Mouse (Mus musculus): ENCODE data around the gene Arhgef18.
A peak's percentile ranks its signal among the peaks of the same experiment; 100 is the strongest.

The Arhgef18 gene

DNA sequence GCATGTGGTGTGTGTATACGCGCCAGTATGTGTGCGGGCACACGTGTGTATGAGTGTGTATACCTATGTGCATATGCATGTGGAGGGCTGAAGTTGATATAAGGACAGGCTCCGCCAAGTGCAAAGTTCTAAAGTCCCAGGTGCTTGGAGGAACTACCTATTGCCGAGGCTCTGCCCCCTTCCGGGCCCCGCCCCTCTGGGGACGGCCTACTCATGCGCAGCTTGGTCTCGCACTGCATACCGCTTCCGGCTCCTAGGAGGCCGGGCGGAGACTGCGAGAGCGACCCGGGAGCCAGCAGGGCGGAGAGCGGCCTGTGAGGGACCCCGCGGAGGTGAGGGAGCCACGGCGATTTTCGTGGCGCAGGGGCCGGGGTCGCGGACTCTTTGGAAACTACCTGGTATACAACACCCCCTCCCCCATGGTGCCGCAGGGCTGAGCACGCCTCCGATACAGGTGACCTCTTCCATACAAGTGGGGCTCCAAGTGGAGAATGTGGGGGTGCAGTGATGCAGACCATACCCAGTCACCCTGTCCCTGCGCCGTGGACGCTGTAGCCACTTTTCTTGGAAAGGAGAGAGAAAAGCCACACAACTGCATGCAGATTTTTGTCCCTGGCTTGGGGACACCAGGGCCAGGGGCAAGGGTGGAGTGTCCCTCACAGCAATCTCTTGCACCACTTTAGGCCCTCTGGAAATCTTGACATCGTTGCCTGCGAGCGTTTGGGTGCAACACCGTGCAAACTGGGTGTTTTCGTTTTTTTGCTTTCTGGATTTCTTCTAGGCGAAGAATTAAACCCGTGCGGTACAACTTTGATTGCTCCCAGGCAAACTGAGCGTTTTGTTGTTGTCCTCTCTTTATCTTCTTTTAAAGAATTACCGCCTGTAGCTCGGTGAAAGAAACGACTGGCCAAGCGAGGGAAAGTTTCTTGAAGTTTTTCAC is at the start of gene Arhgef18:
TSS of gene Arhgef18 (plus strand) at position 236 of the 940 bp plus-strand sequence.
- peak; percentile 35 to 45 for DNase-seq (ENCODE audit: low spot score in 2 of 2)

DNA sequence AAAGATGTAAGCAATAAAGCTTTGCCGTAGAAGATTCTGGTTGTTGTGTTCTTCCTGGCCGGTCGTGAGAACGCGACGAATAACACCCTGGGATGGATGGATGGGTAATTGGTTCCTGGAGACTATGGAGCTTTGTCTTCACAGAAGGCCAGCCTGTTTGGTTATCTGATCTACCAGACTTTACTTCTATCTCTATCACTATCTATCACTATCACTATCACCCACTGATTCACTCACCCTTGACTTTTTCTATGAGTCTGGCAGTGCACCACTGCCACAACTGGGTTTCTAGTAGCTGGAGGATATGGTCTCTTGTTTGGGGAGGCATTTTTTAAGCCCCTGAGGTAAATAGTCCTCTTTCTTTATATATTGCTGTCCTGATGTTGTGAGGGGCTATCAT is 47.5 kb upstream of the Arhgef18 start:
- DNase-seq (ENCODE audit: low spot score in 2 of 2) = no peak

DNA sequence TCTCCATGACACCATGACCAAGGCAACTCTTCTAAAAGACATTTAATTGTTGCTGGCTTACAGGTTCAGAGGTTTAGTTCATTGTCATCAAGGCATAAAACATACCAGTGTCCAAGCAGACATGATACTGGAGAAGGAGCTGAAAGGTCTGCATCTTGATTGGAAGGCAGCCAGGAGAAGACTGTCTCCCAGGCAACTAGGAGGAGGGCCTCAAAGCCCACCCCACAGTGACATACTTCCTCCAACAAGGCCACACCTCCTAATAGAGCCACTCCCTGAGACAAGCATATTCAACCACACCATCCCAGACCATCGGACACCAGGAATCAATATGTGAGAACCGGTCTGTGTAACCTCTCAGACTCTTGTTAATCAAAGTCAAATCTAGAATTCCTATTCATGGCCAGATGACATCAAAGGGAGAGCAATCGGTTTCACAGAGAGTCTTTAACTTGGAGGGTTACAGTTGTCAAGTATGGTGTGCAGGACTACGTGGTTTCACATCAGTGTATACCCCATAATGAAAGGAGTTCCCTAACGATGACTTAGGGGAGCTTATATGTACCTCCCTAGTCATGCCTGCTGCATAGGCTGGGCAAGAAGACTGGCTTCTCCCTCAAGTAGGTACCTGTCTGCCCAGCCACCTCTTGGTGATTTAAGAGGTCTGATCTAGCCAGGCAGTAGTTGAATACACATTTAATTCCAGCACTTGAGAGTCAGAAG is 46.0 kb upstream of the Arhgef18 start:
- DNase-seq (ENCODE audit: low spot score in 2 of 2) = no peak

DNA sequence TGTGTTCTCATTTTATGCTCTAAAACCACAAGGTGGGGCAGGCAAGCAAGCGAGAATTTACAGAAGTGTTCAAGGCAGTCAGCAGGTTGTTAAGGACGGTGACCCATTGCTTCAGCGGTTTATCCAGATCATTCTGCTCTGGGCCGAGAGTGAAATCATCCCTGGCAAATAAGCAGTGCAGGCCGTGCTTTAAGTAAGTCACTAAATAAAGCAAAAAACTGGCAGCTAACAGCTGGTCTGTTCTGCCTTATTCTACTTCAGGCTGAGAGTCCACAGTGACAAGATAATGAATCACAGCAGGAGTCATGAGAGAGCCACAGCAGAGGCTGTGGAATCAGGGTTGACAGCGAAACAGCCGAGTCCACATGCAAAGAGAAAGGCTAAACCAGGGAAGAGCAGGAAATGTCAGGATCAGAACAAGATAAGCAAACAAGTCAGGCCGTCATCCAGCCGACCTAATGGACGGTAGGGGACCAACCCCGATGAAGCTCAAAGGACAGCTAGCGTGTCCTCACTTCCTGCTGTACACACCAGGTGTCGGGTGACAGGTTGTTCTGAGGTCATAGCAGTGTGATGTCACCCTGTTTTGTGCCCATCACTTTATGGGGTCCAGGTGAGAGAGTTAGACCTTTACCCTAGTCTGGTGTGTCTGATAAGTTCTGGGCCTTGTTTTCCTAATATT is 44.5 kb upstream of the Arhgef18 start:
- DNase-seq (ENCODE audit: low spot score in 2 of 2) = no peak

DNA sequence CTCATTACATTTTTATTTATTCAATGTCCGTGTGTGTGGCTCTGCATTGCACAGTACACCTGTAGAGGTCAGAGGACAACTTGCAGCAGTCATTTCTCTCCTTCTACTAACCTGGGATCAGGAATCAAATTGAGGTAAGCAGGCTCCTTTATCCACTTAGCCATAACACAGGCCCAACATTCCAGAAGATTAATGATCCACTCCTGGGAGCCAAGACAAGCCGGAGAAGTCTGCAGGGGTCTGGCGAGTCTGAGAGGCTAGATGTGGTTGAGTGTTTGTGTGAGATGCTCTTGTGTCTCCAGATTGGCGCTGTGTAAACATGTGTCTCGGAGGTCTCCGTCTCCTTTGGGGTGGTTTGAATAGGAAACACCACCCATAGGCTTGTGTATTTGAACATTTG is 42.1 kb upstream of the Arhgef18 start:
- no peak for DNase-seq (ENCODE audit: low spot score in 2 of 2)

DNA sequence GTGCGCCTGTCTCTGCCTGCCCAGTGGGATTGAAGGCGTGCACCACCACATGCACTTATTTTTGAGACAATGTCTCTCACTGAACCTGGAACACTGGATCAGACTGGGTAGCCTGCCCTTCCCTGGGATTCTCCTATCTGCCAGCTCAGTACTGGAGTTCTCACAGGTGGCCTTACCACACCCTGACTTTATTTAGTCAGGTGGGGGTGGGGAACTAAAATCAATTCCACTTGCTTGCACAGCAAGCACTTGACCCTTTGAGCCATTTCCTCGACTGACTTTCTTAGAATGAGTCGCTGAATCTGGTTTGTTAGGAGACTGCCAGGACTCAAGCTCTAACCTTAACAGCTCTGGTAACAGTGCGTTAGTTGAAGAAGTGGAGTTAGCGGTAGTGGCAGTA is 40.1 kb upstream of the Arhgef18 start:
- DNase-seq (ENCODE audit: low spot score in 2 of 2) = no peak

DNA sequence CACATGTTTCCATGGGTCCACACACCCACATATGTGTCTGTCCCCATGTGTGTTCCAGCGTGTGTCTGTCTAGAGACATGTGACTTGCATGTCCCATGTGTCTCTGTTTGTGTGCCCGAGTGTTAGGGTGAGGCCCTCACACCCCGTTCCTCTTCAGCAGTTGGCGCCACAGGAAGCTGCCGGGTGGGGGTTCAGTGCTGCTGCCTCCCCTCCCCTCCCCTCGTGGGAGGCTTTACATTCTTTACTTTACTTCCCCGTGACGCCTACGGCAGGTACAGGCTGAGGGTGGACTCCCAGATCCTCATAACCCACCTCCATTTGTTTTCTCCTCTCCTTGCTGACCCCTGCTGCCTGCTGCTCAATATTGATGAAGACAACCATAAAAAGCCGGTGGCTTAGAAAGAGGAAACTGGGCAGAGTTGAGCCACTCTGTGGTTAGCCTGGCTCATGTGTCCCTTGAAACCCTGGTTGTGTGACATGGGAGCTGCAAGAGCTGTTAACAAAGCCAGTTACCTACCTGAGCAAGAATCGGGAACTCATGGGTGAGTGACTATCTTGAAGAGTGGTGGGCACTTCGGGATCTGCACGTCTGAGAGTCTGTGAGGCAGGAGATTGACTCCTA is 39.5 kb upstream of the Arhgef18 start, which contains the start of gene A430078G23Rik:
TSS of gene A430078G23Rik (plus strand) at position 227 of the 622 bp plus-strand sequence.
- DNase-seq (ENCODE audit: low spot score in 2 of 2) = peak; percentile 58 to 63

DNA sequence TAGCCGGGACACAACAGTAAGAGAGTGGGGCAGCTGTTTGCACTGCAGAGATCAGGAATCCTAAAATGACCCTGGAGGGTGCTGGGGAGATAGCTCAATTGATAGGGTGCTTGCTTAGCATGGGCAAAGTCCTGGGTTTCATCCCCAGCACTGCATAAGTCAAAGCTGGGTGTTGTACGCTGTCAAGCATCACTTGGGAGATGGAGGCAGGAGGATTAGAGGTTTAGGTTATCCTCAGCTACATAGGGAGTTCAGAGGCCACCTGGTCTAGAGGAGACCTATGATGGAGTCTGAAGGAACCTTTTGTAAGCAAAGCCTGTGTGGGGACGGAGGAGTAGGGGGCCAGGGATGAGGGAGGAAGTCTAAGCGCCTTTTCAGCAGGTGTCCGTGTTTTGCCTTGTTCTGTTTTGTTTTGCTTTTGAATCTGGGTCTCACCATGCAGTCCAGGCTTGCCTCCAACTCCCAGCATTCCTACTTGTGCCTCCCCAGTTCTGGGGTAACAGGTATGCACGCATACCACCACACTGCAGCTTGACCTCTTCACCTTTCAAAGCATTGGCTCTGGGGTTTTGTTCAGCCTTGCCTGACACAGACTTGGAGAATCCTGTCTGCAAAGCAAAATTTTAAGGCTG is 38.9 kb upstream of the Arhgef18 start:
- no peak for DNase-seq (ENCODE audit: low spot score in 2 of 2)

DNA sequence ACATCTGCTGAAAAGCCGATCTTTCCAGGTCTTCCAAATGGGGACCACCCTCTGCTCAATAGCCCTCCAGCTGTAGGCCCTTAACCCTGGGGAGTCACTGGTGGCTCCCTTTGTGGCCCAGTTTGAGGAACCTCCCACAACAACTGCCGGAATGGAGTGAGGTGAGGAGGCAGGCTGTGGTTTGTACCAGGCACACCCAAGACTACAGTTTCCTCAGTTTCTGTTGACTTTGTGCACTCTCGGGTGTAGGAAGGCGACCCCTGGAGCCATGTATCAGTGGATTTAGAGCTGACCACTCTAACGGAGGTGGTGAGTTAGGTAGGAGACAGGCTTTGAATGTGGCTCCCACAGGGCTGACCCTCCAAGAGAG is 38.4 kb upstream of the Arhgef18 start:
- peak; percentile 43 to 45 for DNase-seq (ENCODE audit: low spot score in 2 of 2)

DNA sequence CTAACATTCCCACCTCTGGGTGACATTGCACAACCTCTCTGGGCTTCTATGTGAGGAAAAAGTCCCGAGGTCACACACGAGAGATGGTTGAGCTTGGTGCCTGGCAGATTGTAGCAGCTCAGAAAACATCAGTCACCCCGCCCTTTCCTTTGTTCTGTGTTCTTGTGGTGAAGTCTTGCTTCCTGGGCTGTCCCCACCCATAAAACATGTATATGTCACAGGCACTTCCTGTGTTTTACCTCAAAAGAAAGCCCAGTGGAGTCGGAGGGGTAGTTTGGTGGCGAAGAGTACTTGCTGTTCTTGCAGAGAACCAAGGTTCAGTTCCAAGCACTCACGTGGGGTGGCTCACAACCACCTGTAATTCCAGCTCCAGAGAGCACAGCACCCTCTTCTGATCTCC is 37.2 kb upstream of the Arhgef18 start:
- peak; percentile 22 to 41 for DNase-seq (ENCODE audit: low spot score in 2 of 2)

DNA sequence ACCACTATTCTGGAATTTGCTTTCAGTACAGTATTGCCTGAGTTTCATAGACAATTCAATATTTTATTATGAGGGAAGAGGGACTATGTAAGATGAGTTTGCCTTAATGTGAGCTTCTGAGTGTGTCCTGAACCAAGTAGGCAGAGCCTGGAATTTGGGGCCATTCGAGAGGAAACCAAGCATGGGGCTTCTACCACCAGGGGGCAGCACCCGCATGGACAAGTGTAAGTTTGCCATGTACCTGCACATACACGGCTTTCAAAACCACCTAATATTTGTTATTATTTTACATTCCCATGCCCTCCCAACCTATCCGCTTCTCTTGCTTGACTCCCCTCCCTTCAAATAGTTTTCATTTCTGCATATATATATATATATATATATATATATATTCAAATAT is 34.7 kb upstream of the Arhgef18 start:
- DNase-seq (ENCODE audit: low spot score in 2 of 2) = peak; percentile 51 to 77

DNA sequence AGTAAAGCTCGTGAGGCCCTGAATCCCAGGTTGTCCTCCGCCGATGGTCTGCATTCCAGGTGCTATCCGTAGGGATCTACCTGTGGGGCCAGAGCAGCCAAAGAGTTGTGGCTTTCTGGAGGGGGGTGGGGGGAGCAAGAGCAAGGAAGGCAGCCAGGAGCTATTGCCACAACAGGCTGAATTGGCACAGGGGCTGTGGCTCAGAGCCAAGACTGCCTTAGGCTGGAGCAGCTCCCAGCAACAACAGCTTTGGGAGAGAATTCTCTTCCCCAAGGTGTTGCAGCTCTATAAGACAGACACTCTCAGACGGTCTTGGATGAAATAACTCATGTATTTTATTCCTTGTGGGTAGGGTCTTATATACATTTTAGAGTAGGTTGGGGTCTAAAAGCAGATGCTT is 25.7 kb upstream of the Arhgef18 start:
- DNase-seq (ENCODE audit: low spot score in 2 of 2) = no peak

DNA sequence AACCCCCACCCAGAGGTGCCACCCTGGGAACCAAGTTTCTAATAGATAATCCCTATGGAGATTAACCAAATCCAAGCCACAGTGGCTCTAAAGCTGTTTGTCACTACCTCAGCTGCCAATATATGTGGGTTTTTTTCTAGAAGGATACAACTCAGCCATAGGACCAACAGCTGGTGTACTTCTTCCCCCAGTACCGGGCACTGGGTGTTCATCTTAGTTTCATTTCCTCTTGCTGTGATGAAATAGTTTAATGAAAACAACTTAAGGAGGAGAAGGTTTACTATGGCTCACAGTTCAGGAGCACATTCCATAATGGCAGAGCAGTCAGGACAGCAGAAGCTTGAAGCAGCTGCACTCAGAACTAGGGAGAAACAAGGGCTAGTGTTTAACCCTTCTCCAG is 24.7 kb upstream of the Arhgef18 start:
- no peak for DNase-seq (ENCODE audit: low spot score in 2 of 2)

DNA sequence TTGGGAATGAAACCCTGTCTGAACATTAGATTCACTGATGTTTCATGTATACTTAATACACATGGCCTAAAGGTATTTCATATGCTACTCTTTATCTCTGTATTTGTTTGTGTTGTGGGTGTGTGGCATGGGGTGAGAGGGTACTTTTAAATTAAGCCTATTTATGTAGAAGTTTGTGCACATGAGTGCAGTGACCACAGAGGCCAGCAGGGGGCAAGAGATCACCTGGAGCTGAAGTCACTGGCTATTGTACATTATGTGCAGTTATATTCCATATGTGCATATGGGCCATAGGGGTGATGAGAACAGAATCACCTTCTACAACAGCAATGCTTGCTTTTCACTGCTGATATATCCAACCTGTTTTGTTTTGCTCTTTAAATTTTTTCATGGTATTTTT is 17.1 kb upstream of the Arhgef18 start:
- DNase-seq (ENCODE audit: low spot score in 2 of 2) = no peak

DNA sequence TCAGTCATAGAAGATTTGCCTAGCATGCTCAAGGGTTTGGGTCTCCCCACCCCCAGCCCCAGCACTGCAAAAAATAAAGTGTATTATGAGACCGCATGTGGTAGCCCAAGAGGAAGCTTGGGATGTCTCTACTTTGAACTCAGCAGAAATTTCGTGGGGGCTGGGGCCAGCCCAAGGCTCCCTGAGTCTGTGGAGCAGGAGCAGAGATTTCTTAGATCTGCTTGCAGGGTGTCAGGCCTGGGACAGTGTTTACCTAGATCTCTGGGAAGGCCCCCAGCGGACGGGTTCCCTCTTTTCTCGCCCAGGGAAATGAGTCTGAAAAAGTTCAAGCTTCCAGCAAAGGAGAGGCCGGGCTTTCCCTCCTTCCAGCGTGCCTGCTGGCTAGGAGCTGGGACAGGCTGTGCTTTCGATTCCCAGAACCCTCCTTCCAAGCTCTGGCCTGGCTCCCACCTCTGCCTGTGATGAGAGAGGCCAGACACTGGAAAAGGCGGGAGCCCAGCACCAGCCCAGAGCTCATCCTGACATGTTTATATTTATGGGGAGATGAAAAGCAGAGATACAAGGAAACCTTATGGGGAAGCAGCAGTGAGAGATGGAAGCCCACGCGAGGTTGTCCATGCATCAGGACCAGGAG is 16.0 kb upstream of the Arhgef18 start:
- no peak for DNase-seq (ENCODE audit: low spot score in 2 of 2)

DNA sequence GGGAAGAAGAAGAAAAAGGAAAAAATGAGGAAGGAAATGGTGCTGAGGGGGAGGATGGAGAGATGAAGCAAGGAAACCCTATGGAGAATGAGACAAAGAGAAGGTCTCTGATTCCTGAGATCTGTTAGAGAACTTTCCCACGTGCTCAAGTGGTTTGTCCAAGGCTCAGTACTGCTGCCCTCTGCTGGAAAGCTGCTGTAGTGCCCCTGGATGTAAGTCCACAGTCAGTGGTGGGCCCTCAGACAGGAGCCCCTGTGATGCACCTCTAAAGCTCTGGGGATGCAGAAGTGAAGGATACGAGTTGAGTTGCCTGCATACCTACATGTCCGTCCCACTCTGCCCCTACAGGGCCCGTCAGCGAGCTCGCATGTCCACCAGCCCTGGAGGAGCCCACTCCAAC is 5.5 kb upstream of the Arhgef18 start:
- DNase-seq (ENCODE audit: low spot score in 2 of 2) = peak; percentile 33 to 62

DNA sequence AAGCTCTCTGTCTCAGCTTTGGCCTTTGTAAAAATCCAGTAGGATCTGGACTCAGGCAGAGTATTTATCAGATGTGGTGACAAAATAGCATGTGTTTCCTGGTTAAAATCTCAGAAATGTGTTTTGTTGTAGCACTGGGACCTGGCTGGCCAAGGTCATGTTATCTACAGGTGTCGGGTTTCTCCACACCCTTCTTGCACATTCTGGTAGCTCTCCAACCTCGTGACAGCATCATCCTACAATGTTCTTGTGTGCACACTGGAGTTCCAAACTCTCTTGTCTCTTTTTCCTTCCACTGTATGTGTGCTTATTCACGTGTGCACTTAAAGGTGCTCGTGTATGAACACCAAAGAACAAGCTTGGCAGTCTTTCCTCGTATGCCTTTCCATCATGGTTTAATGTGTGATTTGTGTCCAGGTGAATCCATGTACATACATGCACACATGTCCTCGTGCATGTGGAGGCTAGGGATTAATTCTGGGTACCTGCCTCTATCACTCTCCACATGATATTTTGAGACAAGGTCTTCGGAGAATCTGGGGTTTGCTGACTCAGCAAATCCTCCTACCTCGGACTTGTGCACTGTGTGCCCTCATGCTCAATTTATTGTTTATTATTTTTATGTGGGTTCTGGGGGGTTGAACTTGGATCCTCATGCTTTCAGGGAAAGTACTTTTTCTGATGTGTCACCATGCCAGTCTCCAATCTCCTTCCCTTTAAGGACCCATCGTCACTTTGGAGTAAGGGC is 4.0 kb upstream of the Arhgef18 start:
- no peak for DNase-seq (ENCODE audit: low spot score in 2 of 2)

DNA sequence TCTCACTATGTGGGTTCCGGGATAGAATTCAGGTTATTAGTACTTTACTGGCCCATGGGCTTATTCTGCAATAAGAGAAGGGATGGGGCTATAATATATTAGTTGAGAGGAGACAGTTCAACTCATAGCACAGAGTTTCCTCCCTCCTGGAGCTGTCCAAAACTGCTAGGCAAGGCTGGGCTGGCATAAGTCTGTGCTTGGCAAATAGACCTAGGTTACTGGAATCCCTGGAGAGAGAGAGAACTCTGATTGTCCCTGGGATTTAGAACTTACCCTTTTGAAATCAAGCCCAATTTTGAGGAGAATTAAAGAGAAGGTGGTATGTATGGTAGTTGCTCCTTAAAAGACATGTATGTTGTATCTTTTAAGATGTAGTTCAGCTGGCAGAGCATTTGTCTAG is 3.3 kb upstream of the Arhgef18 start:
- no peak for DNase-seq (ENCODE audit: low spot score in 2 of 2)

DNA sequence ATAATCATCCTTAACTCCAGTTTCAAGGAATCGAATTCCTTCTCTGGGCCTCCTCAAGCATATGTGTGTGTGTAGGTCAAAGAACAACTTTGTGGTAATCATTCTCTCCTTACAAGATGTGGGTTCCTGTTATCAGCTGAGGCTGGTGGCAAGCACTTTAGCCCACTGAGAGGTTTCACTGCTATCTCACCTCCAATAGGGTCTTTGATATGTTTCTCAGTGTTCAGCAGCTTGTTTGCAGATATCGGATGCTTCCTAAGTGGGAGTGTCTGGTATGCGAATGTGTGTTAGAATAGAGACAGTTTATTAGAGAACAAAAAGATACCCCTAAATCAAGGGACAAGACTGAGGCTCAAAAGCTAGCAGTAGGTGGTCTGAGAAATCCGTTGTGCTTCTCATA is 513 bp upstream of the Arhgef18 start:
- no peak for DNase-seq (ENCODE audit: low spot score in 2 of 2)

DNA sequence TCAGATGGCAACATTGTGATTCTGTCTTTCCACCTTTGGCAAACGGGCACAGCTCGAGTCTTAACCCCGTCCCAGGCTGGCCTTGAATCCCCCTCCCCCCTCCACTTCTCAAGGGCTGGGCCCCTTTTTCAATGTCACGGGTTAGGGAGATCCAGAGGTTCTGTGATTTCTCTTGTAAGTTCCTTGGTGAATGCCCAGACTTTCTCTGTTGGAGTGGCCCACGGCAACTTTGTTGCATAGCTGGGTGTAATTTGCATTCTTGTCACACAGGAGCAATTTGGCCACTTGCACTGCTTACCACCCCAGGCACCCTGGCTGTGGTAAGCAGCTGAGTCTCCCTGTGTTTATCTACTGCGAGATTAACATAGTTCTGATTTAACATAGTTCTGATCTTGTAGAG is 1.8 kb downstream of the Arhgef18 start:
- no peak for DNase-seq (ENCODE audit: low spot score in 2 of 2)
